Mouse (Mus musculus): ENCODE measurements around the gene Rpl36.
"Not testable (repeated sequence)": the region's sequence is repeated elsewhere in the genome, so short reads cannot be mapped to it uniquely, and the experiment has no call there.

Rpl36 gene

DNA sequence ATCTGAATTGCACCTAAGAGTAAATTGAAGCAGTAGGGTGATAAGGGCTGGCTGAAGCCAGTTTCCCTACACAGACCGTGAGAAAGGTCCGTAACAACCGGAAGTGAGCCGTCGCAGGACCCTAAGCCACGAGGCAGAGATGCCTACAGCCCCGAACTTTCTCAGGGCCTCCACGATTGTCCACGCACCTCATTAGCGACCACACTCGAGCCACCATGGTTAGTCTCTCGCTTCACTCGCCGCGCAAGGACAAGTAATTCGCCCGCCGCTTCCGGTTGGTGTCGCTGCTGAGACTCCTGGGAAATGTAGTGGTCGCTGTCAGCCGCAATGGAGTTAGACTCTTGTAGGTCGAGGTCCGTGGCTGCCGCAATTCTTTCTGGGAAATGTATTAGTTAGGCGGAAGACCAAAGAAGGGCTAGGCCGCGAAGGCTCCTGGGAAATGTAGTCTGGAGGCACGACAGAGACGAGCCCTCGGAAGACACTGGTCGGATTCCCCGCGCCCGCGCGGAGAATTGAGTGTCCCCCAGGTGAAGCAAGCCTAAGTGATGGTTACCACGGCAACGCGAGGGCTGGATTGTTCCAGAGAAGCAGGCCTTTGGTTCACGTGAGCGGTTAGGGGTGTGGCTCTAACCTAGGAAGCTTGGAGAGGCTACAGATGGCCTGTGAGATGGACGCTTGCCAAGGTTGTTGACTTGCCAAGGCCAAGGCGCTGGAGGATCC lies 3.6 kb upstream of the Rpl36 start, which contains the start of gene 2410015M20Rik:
Gene 2410015M20Rik, minus strand, starts transcription at position 320 of the 720 bp plus-strand sequence.
- DNase-seq (ENCODE audit: low spot score), result peak; percentile 98

DNA sequence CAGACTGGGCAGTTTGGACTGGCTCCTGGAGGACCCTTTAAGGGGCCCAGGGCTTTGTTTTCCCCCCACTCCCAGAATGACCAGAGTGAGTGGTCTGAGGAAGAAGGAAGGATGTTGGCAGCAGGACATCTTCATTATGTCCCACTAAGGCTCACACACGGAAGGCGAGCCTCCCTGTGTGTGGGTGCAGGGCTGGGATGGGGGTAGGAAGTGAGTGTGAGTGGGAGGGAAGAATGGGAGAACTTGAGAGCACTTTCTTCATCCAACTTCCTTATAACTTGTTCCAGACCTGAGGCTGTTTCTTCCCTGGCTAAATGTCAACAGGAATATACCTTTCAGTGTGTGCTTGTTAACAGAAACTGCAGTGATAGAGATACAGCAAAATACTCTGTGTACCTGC lies 1.9 kb upstream of the Rpl36 start:
- no peak for DNase-seq (ENCODE audit: low spot score)

DNA sequence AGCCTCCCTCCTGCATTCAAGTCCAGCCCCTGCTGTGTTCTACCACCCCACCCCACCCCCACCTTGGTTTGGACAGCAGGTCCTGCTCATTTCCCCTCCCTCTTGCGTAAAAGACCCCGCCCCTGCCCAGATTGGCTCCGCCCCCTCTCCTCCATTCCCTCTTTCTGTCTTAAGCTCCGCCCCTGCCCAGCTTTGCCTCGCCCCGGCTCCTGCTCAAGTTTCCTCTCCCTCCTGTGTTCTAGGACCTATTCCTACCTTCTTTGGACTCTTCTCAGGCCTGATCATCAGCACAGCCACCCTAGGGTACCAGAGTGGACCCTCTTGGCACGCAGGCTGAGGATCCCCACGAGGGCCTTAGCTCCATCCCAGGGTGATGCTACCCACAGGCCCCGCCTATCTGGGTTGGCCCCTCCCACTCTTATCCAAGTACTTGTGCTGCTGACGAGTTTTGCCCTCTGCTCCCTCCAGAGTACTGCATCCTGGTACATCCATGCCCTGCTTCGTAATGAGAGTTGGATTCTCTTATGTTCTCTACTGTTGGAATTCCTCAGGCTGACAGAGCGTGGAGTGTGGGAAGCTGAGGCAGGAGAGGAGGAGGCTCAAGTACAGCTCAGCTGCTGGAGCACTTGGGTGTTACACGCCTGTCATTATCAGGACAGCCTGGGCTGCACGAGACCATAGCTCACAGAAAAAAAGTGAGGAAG lies 1.2 kb upstream of the Rpl36 start:
- DNase-seq (ENCODE audit: low spot score), result peak; percentile 28

DNA sequence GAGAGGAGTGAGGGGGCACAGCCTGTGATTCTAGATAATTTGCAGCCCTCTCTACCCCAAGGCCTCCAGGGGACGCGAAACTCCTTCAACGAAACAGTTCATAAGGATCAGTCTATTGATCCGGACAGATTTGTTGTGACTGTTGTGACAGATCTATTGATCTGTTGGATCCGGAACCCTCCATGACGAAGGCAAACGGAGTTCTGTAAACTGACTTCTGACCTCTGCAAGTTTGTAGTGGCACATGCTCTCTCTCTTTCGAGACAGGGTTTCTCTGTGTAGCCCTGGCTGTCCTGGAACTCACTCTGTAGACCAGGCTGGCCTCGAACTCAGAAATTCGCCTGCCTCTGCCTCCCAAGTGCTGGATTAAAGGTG lies 664 bp upstream of the Rpl36 start:
- DNase-seq (ENCODE audit: low spot score), result not testable (repeated sequence)

DNA sequence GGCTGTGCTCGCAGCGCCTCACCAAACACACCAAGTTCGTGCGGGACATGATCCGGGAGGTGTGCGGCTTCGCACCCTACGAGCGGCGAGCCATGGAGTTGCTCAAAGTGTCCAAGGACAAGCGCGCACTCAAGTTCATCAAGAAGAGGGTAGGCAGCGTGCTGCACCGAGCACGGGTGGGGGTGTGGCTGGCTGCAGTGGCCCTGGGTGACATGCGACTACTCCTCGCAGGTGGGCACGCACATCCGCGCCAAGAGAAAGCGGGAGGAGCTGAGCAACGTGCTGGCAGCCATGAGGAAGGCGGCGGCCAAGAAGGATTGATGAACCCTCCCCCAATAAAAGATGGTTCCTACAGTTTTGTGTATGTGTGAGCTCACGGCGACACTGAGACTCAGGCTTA lies 677 bp downstream of the Rpl36 start:
- DNase-seq (ENCODE audit: low spot score), result not testable (repeated sequence)

DNA sequence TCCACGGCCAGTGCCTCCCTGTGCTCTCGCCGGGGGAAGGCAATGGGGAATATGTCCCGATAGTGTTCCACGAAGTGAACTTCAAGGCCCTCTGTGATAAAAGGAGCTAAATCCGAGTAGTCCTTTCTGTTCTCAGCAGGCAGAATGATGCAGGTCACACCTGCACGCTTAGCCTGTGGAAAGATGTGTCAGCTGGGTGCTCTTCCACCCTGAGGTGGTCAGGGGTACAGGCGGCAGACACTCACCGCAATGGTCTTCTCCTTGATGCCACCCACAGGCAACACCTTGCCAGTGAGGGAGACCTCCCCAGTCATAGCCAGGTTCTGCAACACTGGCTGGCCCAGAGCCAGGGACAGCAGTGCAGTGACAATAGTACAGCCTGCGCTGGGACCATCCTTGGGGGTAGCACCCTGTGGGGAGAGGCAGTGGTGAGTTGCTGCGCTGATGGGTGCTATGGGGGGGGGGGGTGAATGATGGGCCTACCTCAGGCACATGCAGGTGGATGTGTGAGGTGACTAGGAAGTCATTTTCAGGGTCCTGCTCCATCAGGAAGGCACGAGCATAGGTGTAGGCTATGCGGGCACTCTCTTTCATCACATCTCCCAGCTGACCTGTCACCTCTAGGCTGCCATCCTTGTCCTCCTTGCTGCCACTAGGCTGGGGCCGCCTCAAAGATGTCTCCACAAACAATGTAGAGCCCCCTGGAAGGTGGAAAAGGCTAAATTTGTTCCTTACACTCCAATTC lies 1.3 kb downstream of the Rpl36 start:
- DNase-seq (ENCODE audit: low spot score), result no peak

DNA sequence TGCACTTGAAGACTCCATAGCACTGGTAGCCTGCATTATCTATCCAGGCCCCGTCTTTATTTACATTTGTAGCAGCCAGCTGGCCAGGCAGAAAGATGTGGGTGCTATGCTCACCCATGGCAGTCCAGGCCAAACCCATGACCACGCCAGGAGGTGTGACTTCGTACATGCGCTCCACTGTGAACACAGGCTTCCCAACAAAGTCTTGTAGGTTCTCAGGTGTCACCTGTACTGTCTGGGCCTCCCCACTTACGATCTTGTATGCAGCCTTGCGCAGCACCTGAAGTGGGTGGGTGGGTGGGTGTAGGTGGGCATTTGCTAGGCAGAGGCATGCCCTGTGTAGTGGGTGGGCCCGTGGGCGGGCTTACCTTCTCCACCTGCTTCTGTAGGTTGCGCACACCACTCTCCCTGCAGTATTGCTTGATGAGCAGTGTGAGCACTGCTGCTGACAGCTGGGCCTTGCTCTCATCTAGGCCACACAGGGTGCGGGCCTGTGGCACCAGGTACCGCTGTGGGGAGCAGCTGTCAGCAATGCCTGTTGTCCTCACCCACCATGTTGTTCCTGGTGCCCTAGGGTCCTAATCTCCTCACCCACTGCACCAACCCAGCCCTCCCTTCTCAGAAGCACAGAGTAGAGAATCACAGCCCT lies 2.0 kb downstream of the Rpl36 start:
- DNase-seq (ENCODE audit: low spot score), result no peak

DNA sequence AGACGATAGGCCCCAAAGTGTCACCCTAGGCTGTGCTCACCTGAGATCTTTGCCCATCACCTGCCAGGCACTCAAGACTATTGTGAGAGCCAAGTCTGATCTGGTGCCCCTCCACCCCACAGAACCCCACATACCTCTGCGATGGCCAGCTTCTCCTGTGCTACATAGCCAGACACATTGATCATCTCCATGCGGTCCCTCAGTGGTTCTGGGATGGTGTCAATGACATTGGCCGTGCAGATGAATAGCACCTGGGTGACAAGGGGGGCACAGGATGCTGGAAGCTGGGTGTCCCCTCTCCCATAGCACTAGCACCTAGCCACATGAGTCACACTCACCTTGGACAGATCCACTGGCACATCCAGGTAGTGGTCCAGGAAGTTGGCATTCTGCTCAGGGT lies 2.6 kb downstream of the Rpl36 start:
- DNase-seq (ENCODE audit: low spot score), result no peak

DNA sequence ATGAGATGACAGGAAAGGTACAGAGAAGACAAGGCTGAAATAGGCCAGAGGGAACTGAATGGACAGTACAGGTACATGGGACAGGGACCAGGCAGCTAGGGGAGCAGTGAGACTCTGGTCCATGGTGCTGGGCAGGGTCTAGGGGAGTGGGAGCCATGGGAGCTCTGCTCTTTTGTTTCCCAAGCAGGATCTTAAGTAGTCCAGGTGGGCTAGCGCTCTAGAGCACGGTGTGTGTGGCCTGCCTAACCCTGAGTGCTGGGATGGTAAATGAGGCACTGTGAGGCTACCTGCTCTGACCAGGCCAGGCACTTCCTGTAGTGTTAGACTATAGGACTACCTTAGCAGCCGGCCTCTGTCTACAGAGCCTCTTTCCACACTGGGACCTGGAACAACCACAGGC lies 3.5 kb downstream of the Rpl36 start:
- DNase-seq (ENCODE audit: low spot score), result no peak

DNA sequence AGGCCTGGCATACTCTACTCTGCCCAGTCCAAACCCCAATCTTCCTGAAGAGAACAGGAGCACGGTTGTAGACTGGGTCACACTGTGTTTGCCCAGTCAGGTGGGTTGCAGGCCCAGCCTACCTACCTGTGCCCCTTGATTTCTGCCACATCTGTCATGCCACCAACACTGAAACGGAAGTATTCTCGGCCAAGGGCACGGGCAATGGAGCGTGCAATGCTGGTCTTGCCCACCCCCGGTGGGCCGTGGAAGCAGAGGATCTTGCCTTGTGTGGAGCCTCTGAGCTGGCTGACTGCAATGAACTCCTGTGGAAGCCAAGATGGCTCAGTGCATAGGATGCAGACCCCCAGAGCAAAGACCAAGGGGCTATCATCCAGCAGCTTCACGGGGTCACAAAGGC lies 4.4 kb downstream of the Rpl36 start:
- DNase-seq (ENCODE audit: low spot score), result no peak

DNA sequence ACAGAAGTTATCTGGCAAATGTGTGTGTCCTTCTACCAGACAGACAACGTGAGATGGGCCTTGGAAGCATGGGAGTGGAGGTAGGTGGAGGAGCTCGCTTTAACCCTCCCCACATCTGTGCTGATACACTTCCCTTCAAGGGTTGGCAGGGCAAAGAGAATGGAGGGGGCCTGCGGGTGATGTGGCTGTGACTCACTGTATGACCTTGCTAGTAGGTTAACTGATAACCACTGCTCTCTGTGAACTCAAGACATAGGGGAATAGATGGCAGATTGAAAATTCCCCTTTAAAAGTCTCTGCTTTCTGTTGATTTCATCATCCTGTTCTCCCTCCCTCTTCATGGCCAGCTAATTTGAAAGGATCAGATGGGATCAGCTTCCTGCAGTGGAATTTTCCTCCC lies 12.3 kb downstream of the Rpl36 start:
- no peak for DNase-seq (ENCODE audit: low spot score)

DNA sequence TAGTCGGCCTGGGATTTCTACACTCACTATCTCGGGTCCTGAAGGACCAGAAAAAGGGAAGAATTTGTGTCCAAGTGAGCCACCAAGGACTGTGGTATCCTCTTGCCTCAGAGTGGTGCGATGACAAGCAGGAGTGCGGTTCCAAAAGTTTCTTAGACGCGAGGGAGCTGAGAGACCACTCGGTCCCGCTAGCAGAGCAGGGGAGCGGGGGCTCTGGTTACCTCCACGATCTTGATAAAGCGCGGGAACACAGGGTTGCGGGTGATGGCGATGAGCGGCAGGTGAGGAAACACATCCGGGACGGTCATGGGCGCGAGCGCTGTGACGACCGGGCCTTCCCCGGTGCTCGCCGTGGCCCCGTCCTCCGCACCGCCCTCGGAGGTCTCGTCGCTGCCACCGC lies 13.0 kb downstream of the Rpl36 start:
- no peak for DNase-seq (ENCODE audit: low spot score)

DNA sequence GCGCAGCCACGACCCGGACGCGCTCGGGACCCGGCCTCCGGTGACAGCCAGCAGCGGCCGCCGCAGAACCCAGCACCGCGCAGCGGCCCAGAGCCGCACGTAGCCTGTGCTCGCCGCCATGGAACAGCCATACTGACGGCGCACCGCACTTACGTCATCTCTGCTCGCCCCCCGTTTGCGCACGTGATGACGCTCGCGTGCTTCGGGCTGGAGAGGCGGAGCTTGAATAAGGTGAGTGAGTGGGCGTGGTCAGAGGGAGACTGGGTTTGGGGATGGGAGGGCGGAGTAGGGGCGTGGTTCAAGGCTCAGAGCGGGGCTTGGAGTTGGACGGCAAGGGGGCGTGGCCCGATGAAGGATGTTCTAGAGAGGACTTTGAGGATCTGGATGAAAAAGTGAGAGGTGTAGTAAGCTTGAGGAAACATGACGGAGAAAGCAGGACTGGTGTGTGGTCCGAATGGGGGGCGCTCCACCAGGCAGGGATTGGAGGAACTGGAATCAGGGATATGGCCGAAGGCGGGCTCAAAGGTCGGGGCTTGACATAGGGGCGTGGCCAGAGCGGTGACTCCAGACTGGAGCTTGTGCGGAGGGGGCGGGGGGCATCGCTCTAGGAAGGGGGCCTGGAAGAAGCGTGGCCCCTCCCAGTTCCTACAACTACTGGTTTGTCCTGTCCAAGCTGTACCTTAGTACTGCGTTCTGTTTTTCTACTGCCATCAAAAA lies 13.7 kb downstream of the Rpl36 start, which contains the start of gene Lonp1:
Gene Lonp1, minus strand, starts transcription at position 134 of the 717 bp plus-strand sequence.
- peak; percentile 97 for DNase-seq (ENCODE audit: low spot score)

DNA sequence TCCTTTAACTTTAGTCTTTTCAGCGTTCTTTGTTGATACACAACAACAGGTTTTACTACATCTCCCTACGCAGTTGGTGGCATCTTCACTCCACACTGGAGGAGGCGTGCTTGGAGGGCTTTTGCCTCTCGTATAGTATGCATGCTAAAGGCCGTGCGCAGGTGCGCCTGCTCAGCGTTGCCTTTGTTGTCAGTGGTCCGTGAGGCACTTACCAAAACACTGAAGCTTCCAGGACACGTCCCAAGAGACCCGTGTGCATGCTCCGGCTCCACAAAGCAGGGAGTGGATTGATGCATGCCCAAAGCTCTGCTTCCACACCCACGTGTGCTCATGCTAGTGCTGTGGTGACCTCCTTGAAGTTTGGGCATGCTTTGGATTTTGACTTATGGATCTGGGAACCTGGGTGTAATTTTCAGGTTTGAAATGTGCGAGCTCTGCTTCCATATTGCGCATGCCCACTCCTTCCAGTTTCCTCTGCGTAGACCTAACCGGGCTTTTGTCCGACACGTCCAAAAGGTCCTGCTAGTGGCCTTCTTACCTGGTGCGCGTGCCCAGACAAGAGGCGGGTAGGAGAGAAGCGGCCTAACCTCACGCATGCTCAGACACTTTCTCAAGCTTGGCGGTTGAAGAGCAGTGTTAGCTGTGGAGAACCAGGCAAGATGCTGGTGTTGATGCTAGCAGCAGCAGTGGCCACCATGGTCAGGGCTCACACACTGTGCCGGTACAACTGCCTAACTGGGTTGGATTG lies 14.5 kb downstream of the Rpl36 start, which contains the start of gene Catsperd:
Gene Catsperd, plus strand, starts transcription at position 614 of the 748 bp plus-strand sequence.
- peak; percentile 31 for DNase-seq (ENCODE audit: low spot score)

DNA sequence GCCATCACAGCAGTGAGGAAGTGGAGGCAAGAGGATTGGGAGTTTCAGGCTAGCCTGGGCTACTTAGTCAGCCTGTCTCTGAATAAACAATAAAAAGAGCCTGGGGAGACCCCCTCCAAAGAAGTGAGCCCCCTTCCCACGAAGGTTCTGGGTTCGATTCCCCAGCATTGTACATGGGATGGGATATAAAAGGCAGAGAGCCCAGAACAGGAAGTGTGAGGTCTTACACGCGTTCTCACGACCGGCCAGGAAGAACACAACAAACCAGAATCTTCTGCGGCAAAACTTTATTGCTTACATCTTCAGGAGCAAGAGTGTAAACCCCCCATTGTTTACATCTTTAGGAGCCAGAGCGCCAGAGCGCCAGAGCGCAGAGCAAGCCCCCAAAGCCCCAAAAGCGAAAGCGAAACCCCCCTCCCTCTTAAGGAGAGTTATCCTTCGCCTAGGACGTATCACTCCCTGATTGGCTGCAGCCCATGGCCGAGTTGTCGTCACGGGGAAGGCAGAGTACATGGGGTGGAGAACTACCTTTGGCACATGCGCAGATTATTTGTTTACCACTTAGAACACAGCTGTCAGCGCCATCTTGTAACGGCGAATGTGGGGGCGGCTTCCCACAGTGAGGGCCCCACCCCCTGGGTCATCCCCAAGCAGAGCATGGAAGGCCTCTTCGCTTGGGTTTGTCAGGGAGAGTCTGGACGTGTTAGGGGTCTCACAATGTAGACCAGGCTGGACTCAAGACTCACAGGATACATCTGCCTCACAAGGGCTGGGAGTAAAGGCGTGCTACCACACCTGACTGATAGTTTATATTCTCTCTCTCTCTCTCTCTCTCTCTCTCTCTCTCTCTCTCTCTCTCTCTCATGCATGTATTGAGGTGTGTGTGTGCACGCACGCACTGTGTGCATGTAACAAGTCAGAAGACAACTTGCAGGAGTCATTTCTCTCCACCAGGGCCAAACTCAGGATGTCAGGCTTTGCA lies 16.9 kb downstream of the Rpl36 start:
- DNase-seq (ENCODE audit: low spot score), result not testable (repeated sequence)

DNA sequence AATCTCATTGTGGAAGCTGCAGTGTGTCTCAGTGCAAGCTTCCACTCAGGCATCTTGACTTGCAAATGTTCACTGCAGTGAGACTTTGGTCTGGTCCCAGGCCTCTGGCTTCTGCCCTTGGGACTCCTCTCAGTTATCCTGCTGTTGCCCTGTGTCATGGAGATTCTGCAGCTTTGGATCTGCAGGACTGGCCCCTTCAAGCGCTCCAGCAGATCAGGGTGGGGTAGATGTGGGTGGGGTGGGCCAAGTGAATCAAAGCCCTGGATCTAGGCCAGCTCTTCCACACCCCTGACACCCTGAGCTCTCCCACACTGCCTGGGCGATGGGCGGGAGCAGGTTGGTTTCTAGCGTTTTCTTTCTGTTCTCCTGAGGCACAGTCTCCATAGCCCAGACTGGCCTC lies 18.6 kb downstream of the Rpl36 start:
- DNase-seq (ENCODE audit: low spot score), result no peak

DNA sequence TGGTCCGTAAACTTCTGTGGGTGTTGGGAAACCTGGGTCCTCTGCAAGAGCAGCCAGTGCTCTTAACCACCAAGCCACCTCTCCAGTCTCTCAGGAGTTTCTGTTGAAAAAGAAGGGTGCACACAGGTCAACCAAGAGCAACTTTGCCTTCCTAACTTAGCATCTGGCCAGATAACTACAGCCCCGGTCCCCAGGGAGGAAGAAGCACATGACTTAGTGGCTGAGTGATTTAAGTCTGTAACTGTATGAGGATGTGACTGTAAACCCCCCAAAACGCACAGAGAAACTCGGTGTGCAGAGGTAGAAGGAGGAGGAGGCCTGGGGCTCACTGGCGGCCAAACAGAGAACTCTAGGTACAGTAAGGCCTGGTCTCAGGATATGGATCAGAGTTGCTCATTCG lies 20.8 kb downstream of the Rpl36 start:
- no peak for DNase-seq (ENCODE audit: low spot score)

DNA sequence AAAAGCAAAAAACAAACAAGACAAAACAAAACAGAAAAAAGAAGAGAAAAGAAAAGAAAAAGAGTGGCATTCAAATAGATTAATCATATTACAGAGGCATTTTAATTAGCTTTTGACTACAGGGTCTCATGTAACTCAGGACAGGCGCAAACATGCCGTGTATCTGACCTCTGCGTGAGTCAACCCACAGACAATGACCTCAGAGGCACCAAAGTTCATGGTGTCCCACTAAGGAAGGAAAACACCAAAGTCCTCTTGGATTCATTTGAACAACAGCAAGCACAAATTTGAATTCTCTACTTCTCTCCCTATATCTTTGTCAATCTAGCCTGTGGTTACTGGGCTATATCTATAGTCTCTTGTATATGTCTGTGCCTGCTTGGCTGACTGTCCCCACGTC lies 30.0 kb downstream of the Rpl36 start:
- DNase-seq (ENCODE audit: low spot score), result no peak

DNA sequence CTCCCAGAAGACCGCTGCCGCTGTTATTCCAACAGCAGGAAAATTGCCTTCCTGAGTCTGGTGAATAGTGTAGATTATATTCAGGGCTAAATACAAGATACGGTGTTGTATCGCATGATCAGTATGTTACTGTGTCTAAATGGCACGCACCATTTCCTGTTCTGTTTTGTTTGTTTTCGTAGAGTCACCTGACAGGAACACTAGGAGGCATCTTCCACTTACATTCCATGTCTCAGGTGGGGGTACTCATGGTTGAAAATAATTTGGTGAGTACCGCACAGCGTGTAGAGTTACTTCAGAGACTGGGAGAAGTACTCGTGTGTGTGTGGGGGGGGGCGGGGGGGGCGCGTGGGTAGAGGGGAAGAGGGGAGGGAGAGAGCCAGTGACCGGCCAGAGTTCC lies 34.3 kb downstream of the Rpl36 start:
- DNase-seq (ENCODE audit: low spot score), result no peak

DNA sequence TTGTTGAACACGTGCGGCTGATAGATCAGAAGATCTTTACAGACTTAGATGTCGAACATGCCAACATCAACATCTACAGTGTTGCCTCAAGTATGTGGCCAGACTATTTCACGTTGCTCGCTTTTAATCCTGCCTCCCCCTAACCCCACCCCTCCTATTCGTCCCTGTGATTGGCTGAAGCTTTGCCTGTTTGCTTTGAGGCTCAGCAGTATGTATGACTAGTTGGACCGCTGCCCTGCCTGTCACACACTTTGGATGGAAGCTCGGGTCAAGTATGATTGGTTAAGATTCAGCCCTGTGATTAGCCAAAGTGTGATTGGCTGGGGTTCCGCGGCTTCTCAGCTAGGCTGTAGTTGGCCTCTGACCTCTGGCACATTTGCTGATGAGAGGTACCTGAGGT lies 38.6 kb downstream of the Rpl36 start:
- no peak for DNase-seq (ENCODE audit: low spot score)
